Mouse (Mus musculus): Measurements from ENCODE around the gene Fhit. TPM values are rescaled to one million over a fixed set of nuclear protein-coding genes. Genes with fewer than 3 reads are reported as not detected.

Gene Fhit
- polyA plus RNA-seq, 1 experiment: not detected

DNA sequence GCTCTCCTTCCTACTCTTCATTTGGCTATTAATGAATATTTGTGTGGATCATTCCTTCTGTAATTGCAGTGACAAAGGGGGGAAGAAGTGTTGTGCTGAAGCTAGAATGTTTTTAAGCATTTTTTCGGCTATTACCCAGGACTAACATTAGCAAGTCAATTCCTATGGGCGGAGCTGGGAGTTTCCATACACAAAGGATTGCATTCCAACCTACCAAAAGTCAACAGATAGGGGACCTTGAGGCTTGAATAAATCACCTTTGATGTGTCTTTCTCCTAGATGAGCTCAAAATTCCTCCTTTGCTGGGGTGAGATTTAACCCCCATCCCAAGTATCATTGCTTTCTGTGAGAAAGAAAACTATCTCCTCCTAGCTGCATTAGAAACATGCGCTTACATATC is 1490.1 kb downstream of the Fhit start:
- TF ChIP-seq CTCF (IDR thresholded peaks at IDR 0.05; ENCODE audit: control insufficient read depth, insufficient read depth, low read length): no peak
- no peak for TF ChIP-seq POLR2A (IDR thresholded peaks at IDR 0.05; ENCODE audit: borderline replicate concordance, control insufficient read depth, low read depth, low read length)
- WGBS: 79% methylated on average over 3 of the region's 3 CpGs

DNA sequence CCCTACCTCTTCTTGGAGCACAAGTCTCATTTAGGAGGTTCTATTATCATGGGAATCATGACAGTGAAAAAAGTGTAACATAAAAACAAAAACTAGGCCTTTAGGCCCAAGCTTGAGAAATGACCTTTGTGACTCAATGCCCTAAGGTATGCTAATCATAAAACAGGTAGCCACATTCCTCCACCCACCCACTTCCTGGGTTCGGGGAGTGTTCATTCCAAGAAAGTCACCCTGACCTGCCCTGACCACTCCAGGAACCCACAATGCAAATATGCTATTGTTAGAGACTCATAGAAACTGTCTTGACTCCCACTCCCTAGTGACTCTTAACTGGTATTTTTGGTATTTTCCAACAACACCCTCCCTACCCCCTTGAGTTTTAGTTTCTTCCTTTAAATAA is 1492.1 kb downstream of the Fhit start:
- H3K4me1 ChIP-seq (ENCODE audit: control insufficient read depth, insufficient read depth, low read length): no peaks in the 10 kb centered on the region
- TF ChIP-seq CTCF (IDR thresholded peaks at IDR 0.05; ENCODE audit: control insufficient read depth, insufficient read depth, low read length): no peak
- no peak for TF ChIP-seq POLR2A (IDR thresholded peaks at IDR 0.05; ENCODE audit: borderline replicate concordance, control insufficient read depth, low read depth, low read length)
- H3K4me3 ChIP-seq (replicated peaks; ENCODE audit: control insufficient read depth, low read depth, low read length): no peak overlapping the region
- WGBS: 79% methylated on average over 1 of the region's 1 CpGs
- no peak overlapping the region for H3K27ac ChIP-seq (ENCODE audit: control insufficient read depth, insufficient read depth, low read depth, low read length, poor library complexity)

More for the DNA sequence above, 1490.1 kb downstream of the Fhit start:
- H3K27ac ChIP-seq (ENCODE audit: control insufficient read depth, insufficient read depth, low read depth, low read length, poor library complexity): no peak overlapping the region
- no peak overlapping the region for H3K4me3 ChIP-seq (replicated peaks; ENCODE audit: control insufficient read depth, low read depth, low read length)
- no peaks in the 10 kb centered on the region for H3K4me1 ChIP-seq (ENCODE audit: control insufficient read depth, insufficient read depth, low read length)

DNA sequence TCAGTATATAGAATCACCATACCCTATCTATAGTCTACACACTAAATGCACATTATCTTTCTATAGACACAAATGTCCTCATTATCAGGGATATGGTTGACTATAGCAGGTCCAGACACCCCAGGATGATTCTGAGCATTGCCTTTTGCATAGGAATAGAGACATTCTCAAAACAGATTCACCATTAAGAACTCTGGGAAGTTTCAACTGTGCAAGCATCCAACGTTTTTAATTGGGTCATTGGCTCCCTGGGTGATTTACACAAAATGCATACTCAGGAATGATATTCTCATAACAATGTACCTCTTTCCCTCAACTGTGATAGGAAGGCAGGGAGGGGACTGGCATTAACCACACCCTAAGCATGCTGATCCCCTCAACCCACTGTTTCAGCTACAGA is 1503.4 kb downstream of the Fhit start:
- Histone ChIP-seq H3K27ac (ENCODE audit: control insufficient read depth, insufficient read depth, low read depth, low read length, poor library complexity) (no peak overlapping the region), H3K4me1 (ENCODE audit: control insufficient read depth, insufficient read depth, low read length) (no peaks in the 10 kb centered on the region), H3K4me3 (replicated peaks; ENCODE audit: control insufficient read depth, low read depth, low read length) (no peak overlapping the region)
- 77% methylated on average over 1 of the region's 1 CpGs for WGBS
- no peak for TF ChIP-seq POLR2A (IDR thresholded peaks at IDR 0.05; ENCODE audit: borderline replicate concordance, control insufficient read depth, low read depth, low read length)

DNA sequence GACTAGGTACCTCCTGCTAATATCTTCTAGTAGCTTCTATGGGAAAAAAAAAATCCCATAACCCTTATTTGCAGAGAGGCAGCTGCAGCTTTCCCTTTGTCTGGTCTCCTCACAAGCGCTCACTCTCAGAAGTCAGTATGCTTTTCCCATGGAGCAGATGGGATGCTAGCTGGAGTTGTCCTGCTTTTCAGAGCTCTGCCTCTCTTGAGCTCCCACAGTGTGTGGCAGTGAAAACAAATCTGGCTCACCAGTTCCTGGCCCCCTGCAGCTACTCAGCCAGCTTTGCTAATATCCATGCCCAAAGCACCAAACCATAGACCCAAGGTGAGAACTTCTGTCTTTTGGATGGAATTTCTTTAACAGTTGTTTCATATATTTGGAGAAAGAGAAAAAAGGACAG is 1510.4 kb downstream of the Fhit start:
- no peaks in the 10 kb centered on the region for H3K4me1 ChIP-seq (ENCODE audit: control insufficient read depth, insufficient read depth, low read length)
- 83% methylated on average over 1 of the region's 1 CpGs for WGBS
- no peak overlapping the region for H3K27ac ChIP-seq (ENCODE audit: control insufficient read depth, insufficient read depth, low read depth, low read length, poor library complexity)
- no peak for TF ChIP-seq CTCF (IDR thresholded peaks at IDR 0.05; ENCODE audit: control insufficient read depth, insufficient read depth, low read length)
- TF ChIP-seq POLR2A (IDR thresholded peaks at IDR 0.05; ENCODE audit: borderline replicate concordance, control insufficient read depth, low read depth, low read length): no peak
- no peak overlapping the region for H3K4me3 ChIP-seq (replicated peaks; ENCODE audit: control insufficient read depth, low read depth, low read length)

DNA sequence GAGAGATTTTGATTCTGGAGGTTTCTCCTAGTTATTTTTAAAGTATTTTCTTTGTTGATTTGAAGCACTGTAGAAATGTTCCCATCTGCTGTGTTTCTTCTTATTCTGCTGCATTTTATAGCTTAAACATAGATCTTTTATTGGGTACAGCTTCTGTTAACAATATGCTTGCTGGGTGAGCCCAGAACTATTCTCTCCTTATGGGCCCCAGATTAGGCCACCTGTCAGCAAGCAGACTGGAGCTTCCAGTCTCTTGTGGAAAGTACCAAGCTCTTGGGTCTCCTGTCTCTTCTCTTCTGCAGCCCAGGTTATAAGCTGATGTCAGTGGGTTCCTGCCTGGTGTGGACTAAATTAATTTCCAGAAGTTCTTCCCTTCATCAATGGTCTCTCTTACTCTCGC is 1513.4 kb downstream of the Fhit start:
- WGBS: 65% methylated on average over 1 of the region's 1 CpGs
- H3K27ac ChIP-seq (ENCODE audit: control insufficient read depth, insufficient read depth, low read depth, low read length, poor library complexity): no peak overlapping the region
- TF ChIP-seq CTCF (IDR thresholded peaks at IDR 0.05; ENCODE audit: control insufficient read depth, insufficient read depth, low read length) (no peak), POLR2A (IDR thresholded peaks at IDR 0.05; ENCODE audit: borderline replicate concordance, control insufficient read depth, low read depth, low read length) (no peak)

GRCm38 (mm10) chr14:9646233-9646632 is 1515.6 kb downstream of the Fhit start:
- no peak for TF ChIP-seq POLR2A (IDR thresholded peaks at IDR 0.05; ENCODE audit: borderline replicate concordance, control insufficient read depth, low read depth, low read length)
- no peak for TF ChIP-seq CTCF (IDR thresholded peaks at IDR 0.05; ENCODE audit: control insufficient read depth, insufficient read depth, low read length)
- no peaks in the 10 kb centered on the region for H3K4me1 ChIP-seq (ENCODE audit: control insufficient read depth, insufficient read depth, low read length)
- H3K4me3 ChIP-seq (replicated peaks; ENCODE audit: control insufficient read depth, low read depth, low read length): no peak overlapping the region
- no peak overlapping the region for H3K27ac ChIP-seq (ENCODE audit: control insufficient read depth, insufficient read depth, low read depth, low read length, poor library complexity)
- WGBS: 86% methylated on average over 7 of the region's 7 CpGs

More for the DNA sequence above, 1513.4 kb downstream of the Fhit start:
- no peak overlapping the region for H3K4me3 ChIP-seq (replicated peaks; ENCODE audit: control insufficient read depth, low read depth, low read length)
- H3K4me1 ChIP-seq (ENCODE audit: control insufficient read depth, insufficient read depth, low read length): no peaks in the 10 kb centered on the region

GRCm38 (mm10) chr14:9644216-9645166 is 1517.3 kb downstream of the Fhit start:
- H3K4me3 ChIP-seq (replicated peaks; ENCODE audit: control insufficient read depth, low read depth, low read length): no peak overlapping the region
- H3K4me1 ChIP-seq (ENCODE audit: control insufficient read depth, insufficient read depth, low read length): no peaks in the 10 kb centered on the region
- H3K27ac ChIP-seq (ENCODE audit: control insufficient read depth, insufficient read depth, low read depth, low read length, poor library complexity): no peak overlapping the region
- 64% methylated on average over 9 of the region's 9 CpGs for WGBS
- no peak for TF ChIP-seq CTCF (IDR thresholded peaks at IDR 0.05; ENCODE audit: control insufficient read depth, insufficient read depth, low read length)
- no peak for TF ChIP-seq POLR2A (IDR thresholded peaks at IDR 0.05; ENCODE audit: borderline replicate concordance, control insufficient read depth, low read depth, low read length)

- no peak overlapping the region for H3K4me3 ChIP-seq (replicated peaks; ENCODE audit: control insufficient read depth, low read depth, low read length)
- WGBS: 82% methylated on average over 7 of the region's 7 CpGs
- TF ChIP-seq CTCF (IDR thresholded peaks at IDR 0.05; ENCODE audit: control insufficient read depth, insufficient read depth, low read length): no peak
- no peak for TF ChIP-seq POLR2A (IDR thresholded peaks at IDR 0.05; ENCODE audit: borderline replicate concordance, control insufficient read depth, low read depth, low read length)
- H3K4me1 ChIP-seq (ENCODE audit: control insufficient read depth, insufficient read depth, low read length): no peaks in the 10 kb centered on the region
- no peak overlapping the region for H3K27ac ChIP-seq (ENCODE audit: control insufficient read depth, insufficient read depth, low read depth, low read length, poor library complexity)
These were observed 1518.1 kb downstream of the Fhit start for GRCm38 (mm10) chr14:9643700-9644099.

Measured in bone marrow, adult 2 months (tissue).